Mouse (Mus musculus) liver, embryonic 14.5 days (tissue): ENCODE results near the gene Gm21974. TPM values are rescaled to one million over a fixed set of nuclear protein-coding genes. Genes with fewer than 3 reads are reported as not detected.
A peak's percentile ranks its signal among the peaks of the same experiment; 100 is the strongest.

ENCODE experiments used
- ATAC-seq: fragments of 200-750 bp; cut with Nextera tagmentation; 2 replicates; pipeline ENCODE4 v1.8.0; 2017; ENCODE audit warnings: moderate number of reproducible peaks, mild to moderate bottlenecking, moderate library complexity; ENCODE audit not compliant: insufficient read depth
- DNase-seq, 3 experiments: peaks; one replicate each; pipeline ENCODE4 v3.0.0-alpha.2; 2012 to 2013; ENCODE audit warnings: low read depth in 3 of 3, low spot score in 3 of 3
- H3K27ac ChIP-seq: fragments of 300-500 bp; sonication (generic); 2 replicates; pipeline ENCODE4 v1.5.1; 2014; ENCODE audit warnings: moderate library complexity, mild to moderate bottlenecking, control low read depth, inconsistent platforms
- H3K27me3 ChIP-seq: fragments of 300-500 bp; sonication (generic); 2 replicates; pipeline ENCODE4 v1.6.1; 2014; ENCODE audit warnings: mild to moderate bottlenecking, low read length, moderate library complexity; ENCODE audit not compliant: control insufficient read depth, insufficient read depth
- H3K36me3 ChIP-seq: fragments of 300-500 bp; sonication (generic); replicated peaks from 2 replicates; pipeline ENCODE4 v1.6.1; 2014; ENCODE audit warnings: low read depth; ENCODE audit not compliant: control insufficient read depth, insufficient read depth
- H3K4me1 ChIP-seq, 2 experiments: fragments of 200-500 bp in 1 of 2; fragments of 300-500 bp in 1 of 2; sonication (generic) in 1 of 2; replicated peaks; 2 replicates each; pipeline ENCODE4 v1.6.1; 2012 to 2014; ENCODE audit warnings: antibody characterized with exemption in 1 of 2, inconsistent platforms in 1 of 2, low read length in 1 of 2; ENCODE audit not compliant: control insufficient read depth in 2 of 2, insufficient read depth in 2 of 2
- H3K4me2 ChIP-seq: fragments of 300-500 bp; sonication (generic); 2 replicates; pipeline ENCODE4 v1.6.1; 2014; ENCODE audit warnings: low read depth, mild to moderate bottlenecking, control low read depth, moderate library complexity
- H3K4me3 ChIP-seq, 2 experiments: fragments of 200-500 bp in 1 of 2; fragments of 300-500 bp in 1 of 2; sonication (generic) in 1 of 2; 2 replicates each; pipeline ENCODE4 v1.5.1; 2012 to 2014; ENCODE audit warnings: low read depth in 2 of 2, low read length in 2 of 2, mild to moderate bottlenecking in 2 of 2, control low read depth in 1 of 2, inconsistent platforms in 1 of 2, moderate library complexity in 1 of 2; ENCODE audit not compliant: insufficient read depth in 1 of 2
- H3K9ac ChIP-seq: fragments of 300-500 bp; sonication (generic); replicated peaks from 2 replicates; pipeline ENCODE4 v1.6.1; 2014; ENCODE audit warnings: mild to moderate bottlenecking, control low read depth, moderate library complexity
- H3K9me3 ChIP-seq: fragments of 300-500 bp; sonication (generic); 2 replicates; pipeline ENCODE4 v1.6.1; 2016; ENCODE audit warnings: low read length, mixed read lengths; ENCODE audit not compliant: control insufficient read depth
- CTCF ChIP-seq: IDR thresholded peaks from 2 replicates; pipeline ENCODE4 v1.5.1; 2016; ENCODE audit warnings: antibody characterized with exemption, low read depth, control low read depth
- EP300 ChIP-seq: IDR thresholded peaks from 2 replicates; pipeline ENCODE4 v1.6.1; 2016; ENCODE audit warnings: antibody characterized with exemption, low read depth
- WGBS: fragments of 180-500 bp; shearing (Covaris S2); extraction: QIAGEN DNeasy Blood & Tissue Kit; methylation state at CpG from one replicate; pipeline ENCODE4 v1.1.7; 2014; ENCODE audit not compliant: insufficient replicate concordance; 5-methylcytosine and 5-hydroxymethylcytosine counted together
- polyA plus RNA-seq, 2 experiments: library from polyadenylated mRNA; depleted of rRNA in 1 of 2; stranded (reverse) in 1 of 2; unstranded in 1 of 2; fragments of >200 nt; fragmentation: Nextera tagmentation in 1 of 2; extraction: Ambion mirVana in 1 of 2; gene quantifications; 2 replicates each; pipeline versions ENCODE4 v1.2.1 to v1.2.3; 2012 to 2014

Gene Gm21974
- polyA plus RNA-seq, 2 experiments: not detected

- WGBS: 6% methylated on average over 32 of the region's 32 CpGs
- peak; percentile 91 for ATAC-seq
Measured at GRCm38 (mm10) chr7:127935028-127935722, 39.9 kb upstream of the Gm21974 start.

GRCm38 (mm10) chr7:127934075-127934474 is 38.8 kb upstream of the Gm21974 start:
- Histone ChIP-seq H3K4me3 (no peak overlapping the region), H3K4me1 (peaks cover 6 to 16% of the 10 kb centered on the region in 2 experiments; a peak in 3 of 4 replicates), H3K4me2 (no peak overlapping the region), H3K27ac (no peak overlapping the region), H3K36me3 (no peaks in the 10 kb centered on the region), H3K9me3 (no peaks in the 10 kb centered on the region), H3K9ac (no peak overlapping the region), H3K27me3 (no peaks in the 10 kb centered on the region)
- TF ChIP-seq CTCF (no peak), EP300 (no peak)
- 72% methylated on average over 5 of the region's 5 CpGs for WGBS
- DNase-seq (no peak), ATAC-seq (no peak)

More at GRCm38 (mm10) chr7:127935028-127935722, 39.9 kb upstream of the Gm21974 start:
- no peak overlapping the region for H3K27ac ChIP-seq
- TF ChIP-seq CTCF (peak; percentile 99), EP300 (no peak)
- peak overlapping the region; percentile 99 for H3K4me2 ChIP-seq
- no peaks in the 10 kb centered on the region for H3K27me3 ChIP-seq
- H3K9me3 ChIP-seq: no peaks in the 10 kb centered on the region
- H3K4me3 ChIP-seq: peak overlapping the region; percentile 64 to 81
- no peaks in the 10 kb centered on the region for H3K36me3 ChIP-seq
- peak overlapping the region; percentile 77 for H3K9ac ChIP-seq
- peaks cover 3 to 9% of the 10 kb centered on the region in 2 experiments; a peak in 3 of 4 replicates for H3K4me1 ChIP-seq
- peak; percentile 90 for DNase-seq

GRCm38 (mm10) chr7:127932273-127933031 is 37.2 kb upstream of the Gm21974 start:
- H3K4me2 ChIP-seq: peak overlapping the region; percentile 7; the same call in 1 of the 2 replicates
- no peak overlapping the region for H3K27ac ChIP-seq
- H3K4me1 ChIP-seq: peaks cover 6 to 16% of the 10 kb centered on the region in 2 experiments; a peak in 3 of 4 replicates
- no peak for DNase-seq
- no peak overlapping the region for H3K9ac ChIP-seq
- 57% methylated on average over 13 of the region's 13 CpGs for WGBS
- no peak overlapping the region for H3K4me3 ChIP-seq
- TF ChIP-seq CTCF (no peak), EP300 (no peak)
- no peaks in the 10 kb centered on the region for H3K36me3 ChIP-seq
- no peaks in the 10 kb centered on the region for H3K9me3 ChIP-seq
- no peaks in the 10 kb centered on the region for H3K27me3 ChIP-seq
- ATAC-seq: no peak

- H3K4me2 ChIP-seq: peak overlapping the region; percentile 7; the same call in 1 of the 2 replicates
- H3K9me3 ChIP-seq: no peaks in the 10 kb centered on the region
- H3K4me1 ChIP-seq: peaks cover 6 to 16% of the 10 kb centered on the region in 2 experiments; a peak in 3 of 4 replicates
- no peaks in the 10 kb centered on the region for H3K27me3 ChIP-seq
- WGBS: 57% methylated on average over 13 of the region's 13 CpGs
- H3K9ac ChIP-seq: no peak overlapping the region
- H3K4me3 ChIP-seq: no peak overlapping the region
- H3K36me3 ChIP-seq: no peaks in the 10 kb centered on the region
- no peak overlapping the region for H3K27ac ChIP-seq
- TF ChIP-seq EP300 (no peak), CTCF (no peak)
- no peak for DNase-seq
- ATAC-seq: no peak
Measured at GRCm38 (mm10) chr7:127931351-127932135, 36.3 kb upstream of the Gm21974 start.
